Mouse (Mus musculus) heart, embryonic 14.5 days (tissue): ENCODE measurements around the gene Pde2a. TPM values are rescaled to one million over a fixed set of nuclear protein-coding genes. Genes with fewer than 3 reads are reported as not detected.

ENCODE experiments used
- ATAC-seq: fragments of 200-750 bp; cut with Nextera tagmentation; 2 replicates; pipeline ENCODE4 v1.8.0; 2017; ENCODE audit warnings: low read depth, moderate TSS enrichment; ENCODE audit not compliant: insufficient number of reproducible peaks, insufficient read depth, low FRiP score
- H3K27ac ChIP-seq, 2 experiments: fragments of 200-500 bp in 1 of 2; fragments of 300-500 bp in 1 of 2; sonication (generic) in 1 of 2; replicated peaks in 1 of 2; 2 replicates each; pipeline ENCODE4 v1.5.1; 2012 to 2014; ENCODE audit warnings: low read depth in 2 of 2, low read length in 2 of 2, control low read depth in 1 of 2, mild to moderate bottlenecking in 1 of 2, mixed read lengths in 1 of 2; ENCODE audit not compliant: control insufficient read depth in 1 of 2, insufficient read depth in 1 of 2
- H3K27me3 ChIP-seq: fragments of 300-500 bp; sonication (generic); 2 replicates; pipeline ENCODE4 v1.6.1; 2014; ENCODE audit warnings: mild to moderate bottlenecking, low read length, control low read depth; ENCODE audit not compliant: control insufficient read depth, insufficient read depth
- H3K36me3 ChIP-seq: fragments of 300-500 bp; sonication (generic); 2 replicates; pipeline ENCODE4 v1.6.1; 2014; ENCODE audit warnings: mild to moderate bottlenecking, control low read depth, low read length, mixed read lengths; ENCODE audit not compliant: control insufficient read depth, insufficient read depth
- H3K4me1 ChIP-seq, 2 experiments: fragments of 200-500 bp in 1 of 2; fragments of 300-500 bp in 1 of 2; sonication (generic) in 1 of 2; 2 replicates each; pipeline ENCODE4 v1.6.1; 2012 to 2014; ENCODE audit warnings: low read length in 2 of 2, control low read depth in 1 of 2, mixed read lengths in 1 of 2; ENCODE audit not compliant: control insufficient read depth in 2 of 2, insufficient read depth in 2 of 2
- H3K4me2 ChIP-seq: fragments of 300-500 bp; sonication (generic); 2 replicates; pipeline ENCODE4 v1.6.1; 2014; ENCODE audit warnings: mild to moderate bottlenecking, low read length
- H3K4me3 ChIP-seq, 2 experiments: fragments of 200-500 bp in 1 of 2; fragments of 300-500 bp in 1 of 2; sonication (generic) in 1 of 2; 2 replicates each; pipeline ENCODE4 v1.5.1; 2012 to 2014; ENCODE audit warnings: low read length in 2 of 2, mild to moderate bottlenecking in 2 of 2, control low read depth in 1 of 2, low read depth in 1 of 2, moderate library complexity in 1 of 2; ENCODE audit not compliant: control insufficient read depth in 1 of 2, insufficient read depth in 1 of 2
- H3K9ac ChIP-seq: fragments of 300-500 bp; sonication (generic); 2 replicates; pipeline ENCODE4 v1.6.1; 2014; ENCODE audit warnings: mild to moderate bottlenecking, low read length
- H3K9me3 ChIP-seq: fragments of 300-500 bp; sonication (generic); 2 replicates; pipeline ENCODE4 v1.6.1; 2016; ENCODE audit warnings: low read length, control low read depth; ENCODE audit not compliant: control insufficient read depth
- WGBS: fragments of 180-500 bp; shearing (Covaris S2); extraction: QIAGEN DNeasy Blood & Tissue Kit; methylation state at CpG from one replicate; pipeline ENCODE4 v1.1.7; 2014; 5-methylcytosine and 5-hydroxymethylcytosine counted together
- polyA plus RNA-seq: library from polyadenylated mRNA; unstranded; fragments of >200 nt; fragmentation: Nextera tagmentation; extraction: Ambion mirVana; gene quantifications from 2 replicates; pipeline ENCODE4 v1.2.1, GENCODE M21; 2014

Pde2a gene
- polyA plus RNA-seq, 1 experiment from 2014 or later = 13.8 TPM

GRCm38 (mm10) chr7:101521696-101522095, 100.2 kb downstream of the Pde2a start:
- H3K9me3 ChIP-seq = no peaks in the 10 kb centered on the region
- no peak overlapping the region for H3K9ac ChIP-seq
- no peak for ATAC-seq
- H3K4me1 ChIP-seq = no peaks in the 10 kb centered on the region
- no peaks in the 10 kb centered on the region for H3K27me3 ChIP-seq
- H3K4me2 ChIP-seq = no peak overlapping the region
- WGBS = 67% methylated on average over 1 of the region's 1 CpGs
- H3K36me3 ChIP-seq = no peaks in the 10 kb centered on the region
- H3K4me3 ChIP-seq = no peak overlapping the region
- no peak overlapping the region for H3K27ac ChIP-seq

DNA sequence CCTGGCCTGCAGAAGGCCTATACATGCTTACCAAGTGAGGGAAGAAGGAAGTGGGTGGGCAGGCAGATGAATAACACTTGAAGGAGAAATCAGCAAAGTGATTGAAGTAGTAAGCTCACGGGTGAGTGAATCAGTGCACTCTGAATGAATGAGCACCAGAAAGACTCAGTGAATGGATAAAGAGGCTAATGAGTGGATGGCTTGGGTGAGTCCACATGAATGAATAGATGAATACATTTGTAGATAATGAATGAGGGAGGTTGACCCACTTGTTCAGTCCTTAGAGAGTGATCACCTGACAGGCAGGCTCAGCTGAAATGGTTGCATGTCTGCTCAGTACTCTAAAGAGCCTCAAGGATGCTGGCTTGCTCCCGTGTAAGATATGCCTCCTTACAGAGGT, 101.7 kb downstream of the Pde2a start:
- Histone ChIP-seq H3K9me3 (no peaks in the 10 kb centered on the region), H3K36me3 (no peaks in the 10 kb centered on the region), H3K27me3 (no peaks in the 10 kb centered on the region), H3K4me3 (no peak overlapping the region), H3K9ac (no peak overlapping the region), H3K4me2 (no peak overlapping the region), H3K27ac (no peak overlapping the region), H3K4me1 (no peaks in the 10 kb centered on the region)
- WGBS = 68% methylated on average over 2 of the region's 2 CpGs
- ATAC-seq = no peak

DNA sequence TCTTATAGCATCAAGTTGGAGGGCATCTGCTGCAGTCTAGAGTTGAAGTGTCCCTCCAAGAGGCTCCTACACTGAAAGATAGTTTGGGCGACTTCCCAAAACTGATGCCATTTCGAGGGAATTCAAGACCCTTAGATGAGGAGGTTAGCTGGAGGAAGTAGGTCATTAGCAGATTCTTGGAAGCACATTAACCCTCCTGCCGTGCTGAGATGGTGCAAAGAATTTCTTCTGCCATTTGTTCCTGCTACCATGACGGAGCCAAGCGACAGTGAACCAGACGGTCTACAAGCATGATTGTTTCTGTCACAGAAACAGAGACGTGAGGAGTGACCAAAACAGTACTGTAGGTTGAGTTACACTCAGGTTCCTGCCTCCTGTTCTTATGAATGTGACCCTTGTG, 105.0 kb downstream of the Pde2a start:
- 60% methylated on average over 7 of the region's 7 CpGs for WGBS
- H3K4me1 ChIP-seq = no peaks in the 10 kb centered on the region
- no peaks in the 10 kb centered on the region for H3K36me3 ChIP-seq
- H3K4me3 ChIP-seq = no peak overlapping the region
- no peaks in the 10 kb centered on the region for H3K27me3 ChIP-seq
- H3K9me3 ChIP-seq = no peaks in the 10 kb centered on the region
- ATAC-seq = no peak
- H3K27ac ChIP-seq = no peak overlapping the region
- no peak overlapping the region for H3K4me2 ChIP-seq
- no peak overlapping the region for H3K9ac ChIP-seq

GRCm38 (mm10) chr7:101534428-101534827, 112.9 kb downstream of the Pde2a start:
- WGBS = 30% methylated on average over 5 of the region's 5 CpGs
- H3K4me1 ChIP-seq = no peaks in the 10 kb centered on the region
- H3K4me3 ChIP-seq = no peak overlapping the region
- no peak overlapping the region for H3K9ac ChIP-seq
- H3K4me2 ChIP-seq = no peak overlapping the region
- no peaks in the 10 kb centered on the region for H3K9me3 ChIP-seq
- no peaks in the 10 kb centered on the region for H3K27me3 ChIP-seq
- H3K36me3 ChIP-seq = no peaks in the 10 kb centered on the region
- ATAC-seq = no peak
- no peak overlapping the region for H3K27ac ChIP-seq

DNA sequence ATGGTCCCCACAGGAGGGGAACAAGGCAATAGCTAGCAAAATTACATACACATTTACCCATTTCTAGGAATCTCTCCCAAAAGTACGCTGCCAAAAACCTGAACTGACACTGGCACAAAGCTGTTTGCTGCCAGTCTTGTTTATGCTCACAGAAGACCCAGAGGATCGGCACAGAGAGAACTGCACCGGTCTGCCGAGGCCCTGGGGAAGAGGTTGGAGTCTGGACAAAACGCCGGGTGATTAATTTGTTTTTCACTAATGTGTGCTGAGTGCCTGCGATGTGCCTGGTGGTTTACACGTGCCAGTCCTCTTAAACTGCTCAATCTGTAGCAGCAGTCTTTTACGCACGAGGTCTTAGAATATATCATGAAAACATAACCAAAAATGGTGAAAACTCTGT, 113.6 kb downstream of the Pde2a start:
- Histone ChIP-seq H3K4me1 (no peaks in the 10 kb centered on the region), H3K27me3 (no peaks in the 10 kb centered on the region), H3K36me3 (no peaks in the 10 kb centered on the region), H3K27ac (no peak overlapping the region), H3K4me3 (no peak overlapping the region), H3K4me2 (no peak overlapping the region), H3K9me3 (no peaks in the 10 kb centered on the region), H3K9ac (no peak overlapping the region)
- WGBS = 81% methylated on average over 10 of the region's 10 CpGs
- ATAC-seq = no peak

DNA sequence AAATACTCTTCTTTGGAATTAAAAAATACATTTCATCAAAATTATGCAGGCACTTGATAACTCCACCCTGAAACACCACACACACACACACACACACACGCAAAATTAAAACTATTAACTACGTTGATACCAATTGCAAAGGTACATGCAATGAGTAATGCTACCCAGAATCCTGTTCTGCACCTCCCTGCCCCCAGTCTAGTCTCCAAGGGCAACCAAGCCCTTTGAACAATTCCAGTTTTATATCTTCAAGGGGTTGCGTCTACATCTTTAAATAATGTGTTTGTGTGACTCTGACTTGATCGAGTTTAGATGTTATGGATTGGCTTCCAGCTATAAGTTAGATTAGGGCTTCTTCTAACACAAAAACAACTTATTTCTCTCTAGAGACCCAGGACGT, 114.0 kb downstream of the Pde2a start:
- 70% methylated on average over 5 of the region's 5 CpGs for WGBS
- Histone ChIP-seq H3K9me3 (no peaks in the 10 kb centered on the region), H3K27me3 (no peaks in the 10 kb centered on the region), H3K36me3 (no peaks in the 10 kb centered on the region), H3K9ac (no peak overlapping the region), H3K4me1 (no peaks in the 10 kb centered on the region), H3K4me3 (no peak overlapping the region), H3K27ac (no peak overlapping the region), H3K4me2 (no peak overlapping the region)
- no peak for ATAC-seq

GRCm38 (mm10) chr7:101537541-101537940, 116.0 kb downstream of the Pde2a start:
- Histone ChIP-seq H3K4me2 (no peak overlapping the region), H3K36me3 (no peaks in the 10 kb centered on the region), H3K4me3 (no peak overlapping the region)

DNA sequence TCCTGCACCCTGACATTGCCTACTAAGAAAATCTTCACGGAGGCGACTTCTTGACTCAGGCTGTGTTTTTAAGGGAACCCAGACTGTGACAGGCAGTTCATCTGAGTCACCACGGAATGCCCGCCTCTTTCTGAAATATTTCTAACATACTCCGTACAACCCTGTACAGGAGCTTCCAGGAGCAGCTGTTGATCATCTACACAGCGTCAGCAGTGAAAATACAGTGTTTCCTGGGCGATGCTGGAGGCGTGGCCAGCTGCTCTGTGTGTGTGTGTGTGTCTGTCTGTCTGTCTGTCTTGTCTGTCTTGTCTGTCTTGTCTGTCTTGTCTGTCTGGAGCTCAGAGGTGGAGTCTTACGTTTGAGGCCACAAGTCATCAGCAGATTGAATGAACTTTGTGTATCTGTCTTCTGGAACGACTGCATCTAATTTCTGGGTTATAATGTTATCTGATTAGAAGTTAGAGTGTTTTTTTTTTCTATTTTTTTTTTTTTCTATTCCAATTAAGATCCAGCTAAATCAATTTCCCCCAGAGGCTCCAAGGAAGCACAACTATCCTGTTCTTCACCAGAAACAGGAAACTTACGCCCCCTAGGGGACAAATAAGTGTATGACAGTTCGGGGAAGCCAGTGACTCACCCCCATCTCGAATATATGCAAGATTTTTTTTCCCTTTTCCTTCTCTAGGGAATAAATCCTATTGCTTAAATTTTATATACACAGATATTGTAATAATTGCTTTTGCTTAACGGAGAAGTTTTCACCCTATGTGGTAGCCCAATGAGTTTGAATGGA, 116.8 kb downstream of the Pde2a start:
- WGBS = 45% methylated on average over 14 of the region's 14 CpGs
- no peak overlapping the region for H3K4me2 ChIP-seq

More at GRCm38 (mm10) chr7:101537541-101537940, 116.0 kb downstream of the Pde2a start:
- ATAC-seq = no peak
- Histone ChIP-seq H3K4me1 (no peaks in the 10 kb centered on the region), H3K27me3 (no peaks in the 10 kb centered on the region), H3K9ac (no peak overlapping the region), H3K27ac (no peak overlapping the region), H3K9me3 (no peaks in the 10 kb centered on the region)
- WGBS = 45% methylated on average over 8 of the region's 8 CpGs

More for the DNA sequence above, 116.8 kb downstream of the Pde2a start:
- Histone ChIP-seq H3K36me3 (no peaks in the 10 kb centered on the region), H3K27ac (no peak overlapping the region), H3K4me1 (no peaks in the 10 kb centered on the region), H3K9me3 (no peaks in the 10 kb centered on the region), H3K27me3 (no peaks in the 10 kb centered on the region), H3K9ac (no peak overlapping the region), H3K4me3 (no peak overlapping the region)
- ATAC-seq = no peak
